Mouse (Mus musculus) kidney, postnatal 4 days (tissue): Measurements from ENCODE around the gene Prpf19.

Experiments
- DNase-seq, 2 experiments: peaks; one replicate each; pipeline ENCODE4 v3.0.0; 2021; ENCODE audit warnings: mixed read lengths in 2 of 2

Gene Prpf19

DNA sequence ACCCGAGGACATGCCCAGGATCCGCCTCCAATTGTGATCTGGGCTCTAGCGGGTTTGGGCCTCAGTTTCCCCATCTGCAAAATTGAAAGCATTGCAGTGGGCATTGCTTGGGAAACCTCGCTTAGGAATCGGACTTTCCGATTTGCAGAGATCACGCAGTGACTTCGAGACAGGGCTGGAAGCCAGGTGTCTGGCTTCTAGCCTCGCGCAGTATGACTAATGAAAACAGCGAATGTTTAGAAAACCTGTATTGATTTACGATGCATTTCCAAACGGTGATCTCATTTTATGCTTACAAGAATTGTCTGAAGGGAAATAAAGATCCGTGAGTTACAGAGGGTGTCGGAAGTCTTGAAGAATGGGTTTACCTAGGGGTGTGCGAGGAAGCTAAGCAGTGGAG, 677 bp downstream of the Prpf19 start:
- no peak for DNase-seq

DNA sequence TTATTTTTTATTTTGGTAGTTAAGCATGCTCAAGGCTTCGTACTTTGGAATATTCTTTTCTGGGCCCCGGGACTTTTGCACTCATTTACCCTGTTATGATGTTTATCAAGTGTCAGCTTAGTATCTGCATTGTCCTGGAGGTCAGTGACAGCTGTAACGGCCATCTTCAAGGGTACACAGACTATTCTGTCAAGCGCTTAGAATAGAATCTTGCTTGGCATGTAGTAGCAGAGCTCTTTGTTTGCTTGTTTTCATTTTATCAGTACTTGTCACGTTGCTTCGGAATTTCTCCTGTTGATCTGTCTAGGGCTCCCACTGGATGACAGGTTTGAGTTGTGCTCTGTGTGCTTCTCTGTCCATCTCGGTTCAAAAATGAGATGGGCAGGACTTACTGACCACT, 1.8 kb downstream of the Prpf19 start:
- DNase-seq: no peak

DNA sequence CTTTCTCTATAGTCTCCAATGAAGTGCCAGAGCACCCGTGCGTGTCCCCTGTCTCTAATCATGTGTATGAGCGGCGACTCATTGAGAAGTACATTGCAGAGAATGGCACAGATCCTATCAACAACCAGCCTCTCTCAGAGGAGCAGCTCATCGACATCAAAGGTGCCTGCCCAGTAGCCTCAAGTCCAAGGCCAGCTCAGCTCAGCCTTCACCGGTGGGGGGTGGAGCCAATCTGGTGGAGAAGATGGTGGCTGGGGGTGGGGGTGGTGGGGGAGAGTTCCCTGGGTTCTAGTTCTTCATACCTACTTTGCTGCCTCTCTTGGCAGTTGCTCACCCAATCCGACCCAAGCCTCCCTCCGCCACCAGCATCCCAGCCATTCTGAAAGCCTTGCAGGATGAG, 2.5 kb downstream of the Prpf19 start:
- no peak for DNase-seq

DNA sequence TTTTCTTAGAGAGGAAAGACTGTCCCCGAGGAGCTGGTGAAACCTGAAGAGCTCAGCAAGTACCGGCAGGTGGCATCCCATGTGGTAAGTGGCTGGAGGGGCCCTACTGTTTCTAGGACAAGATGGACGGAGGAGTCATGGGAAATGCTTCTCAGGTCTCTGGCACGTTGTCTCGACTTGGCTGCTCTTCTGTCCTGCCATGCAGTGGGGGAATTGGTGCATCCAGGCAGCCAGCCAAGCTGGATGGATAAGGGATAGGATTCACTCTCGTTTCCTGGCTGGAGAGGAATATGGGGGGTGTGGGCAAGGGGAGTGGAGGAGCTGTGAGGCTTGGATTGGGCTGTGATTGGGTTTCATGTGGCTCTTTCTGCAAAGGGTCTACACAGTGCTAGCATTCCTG, 5.3 kb downstream of the Prpf19 start:
- no peak for DNase-seq

DNA sequence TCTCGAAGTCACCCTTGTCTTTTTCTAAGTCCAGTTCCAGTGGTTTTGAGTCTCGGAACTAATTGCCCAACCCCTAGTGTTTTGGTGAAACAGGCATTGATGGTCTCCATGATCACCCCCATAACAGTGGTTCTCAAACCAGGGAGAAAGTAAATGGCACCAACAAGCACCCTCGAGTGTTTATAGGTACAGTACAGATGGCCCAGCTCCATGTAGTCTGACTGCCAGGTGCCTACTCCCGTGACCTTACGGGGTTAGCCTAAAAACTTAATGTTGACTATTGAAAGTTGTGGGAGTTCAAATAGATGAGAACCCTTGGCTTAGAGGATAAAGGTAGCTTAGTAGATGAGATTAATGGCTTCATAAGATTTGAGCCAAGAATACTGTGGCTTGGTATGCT, 6.0 kb downstream of the Prpf19 start:
- DNase-seq: no peak

DNA sequence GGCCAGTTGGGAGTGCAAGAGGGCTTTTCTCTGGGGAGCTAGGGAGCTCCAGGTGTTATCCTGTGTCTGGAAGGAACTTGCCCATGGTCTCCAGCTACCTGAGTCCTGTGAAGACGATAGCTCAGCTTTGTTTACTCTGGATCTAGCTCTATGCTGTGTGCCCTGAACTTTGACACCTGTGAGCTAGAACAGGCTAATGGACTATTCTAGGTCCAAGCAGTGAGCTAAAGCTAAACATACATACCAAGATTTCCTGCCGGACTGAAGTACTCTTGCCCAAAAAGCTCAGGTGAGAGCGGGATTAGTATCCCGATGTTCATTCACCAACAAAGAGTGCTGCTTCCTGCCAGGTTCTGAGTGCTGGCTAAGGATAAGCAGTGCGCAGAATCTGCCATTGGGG, 9.5 kb downstream of the Prpf19 start:
- no peak for DNase-seq

DNA sequence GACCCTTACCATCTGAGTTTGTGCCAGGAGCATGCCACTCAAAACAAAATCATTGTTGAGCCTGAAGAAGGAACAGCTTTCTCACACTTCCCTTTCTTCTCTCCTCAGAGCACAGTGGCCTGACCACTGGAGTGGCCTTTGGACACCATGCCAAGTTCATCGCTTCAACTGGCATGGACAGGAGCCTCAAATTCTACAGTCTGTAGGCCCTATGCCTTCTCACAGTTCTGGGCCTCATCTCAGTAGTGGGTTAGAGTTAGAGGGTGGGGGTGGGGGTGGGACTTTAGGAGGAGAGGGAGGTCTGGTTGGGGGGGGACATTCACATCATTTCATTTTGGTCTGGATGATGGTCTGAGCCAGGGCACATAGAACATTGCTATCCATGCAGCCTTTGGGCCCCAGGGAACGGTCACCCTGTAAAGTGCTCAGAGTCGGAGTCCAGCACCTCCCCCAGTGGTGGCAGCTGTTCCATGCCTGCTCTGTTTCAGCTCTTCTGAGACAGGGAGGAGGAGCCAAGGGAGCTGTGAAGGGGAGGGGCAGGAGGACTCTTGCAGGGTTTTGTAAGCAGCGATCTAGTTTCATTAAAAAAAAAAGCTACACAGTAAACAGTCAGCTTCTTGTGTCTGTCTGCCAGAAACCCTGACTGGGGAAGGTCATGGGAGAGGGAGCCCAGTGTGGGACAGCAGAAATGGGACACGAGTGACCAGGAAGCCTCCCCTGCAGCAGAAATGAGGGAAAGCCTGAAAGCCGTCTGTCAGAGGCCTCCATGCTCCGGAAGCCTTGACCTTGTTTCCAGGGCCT, 10.1 kb downstream of the Prpf19 start:
- peak; percentile 81 to 89 for DNase-seq

DNA sequence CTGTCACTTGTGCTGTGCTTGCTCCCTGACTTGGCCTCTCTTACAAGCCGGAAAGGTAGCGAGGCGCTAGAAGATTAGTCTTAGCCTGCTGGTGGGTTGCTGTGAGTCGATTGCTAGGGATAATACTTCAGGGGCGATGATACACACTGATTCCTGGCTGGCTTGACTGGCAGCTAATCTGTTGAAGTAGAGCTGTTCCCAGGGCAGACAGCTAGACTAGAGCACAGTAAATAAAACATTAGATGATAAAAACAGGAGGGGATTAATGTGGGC, 10.6 kb downstream of the Prpf19 start:
- DNase-seq: no peak

DNA sequence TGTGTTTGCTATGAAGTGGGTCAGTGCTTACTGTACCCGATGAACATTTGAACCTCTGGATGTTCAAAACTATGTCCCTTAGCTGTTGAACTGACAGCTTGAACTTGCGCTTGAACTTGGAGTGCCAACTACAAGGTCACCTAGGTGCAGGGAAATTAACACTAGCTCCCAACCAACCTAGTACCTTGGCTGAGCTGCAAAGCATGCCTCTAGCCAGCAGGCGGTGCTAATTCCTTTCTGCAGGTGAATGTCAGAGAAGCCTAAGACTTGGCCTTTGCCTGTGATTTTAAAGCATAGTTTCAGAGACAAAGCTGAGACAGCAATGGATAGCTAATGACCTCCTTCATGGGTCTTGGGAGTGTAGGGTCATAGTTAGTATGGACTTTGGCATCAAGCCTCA, 12.9 kb downstream of the Prpf19 start:
- peak; percentile 75 to 80 for DNase-seq

DNA sequence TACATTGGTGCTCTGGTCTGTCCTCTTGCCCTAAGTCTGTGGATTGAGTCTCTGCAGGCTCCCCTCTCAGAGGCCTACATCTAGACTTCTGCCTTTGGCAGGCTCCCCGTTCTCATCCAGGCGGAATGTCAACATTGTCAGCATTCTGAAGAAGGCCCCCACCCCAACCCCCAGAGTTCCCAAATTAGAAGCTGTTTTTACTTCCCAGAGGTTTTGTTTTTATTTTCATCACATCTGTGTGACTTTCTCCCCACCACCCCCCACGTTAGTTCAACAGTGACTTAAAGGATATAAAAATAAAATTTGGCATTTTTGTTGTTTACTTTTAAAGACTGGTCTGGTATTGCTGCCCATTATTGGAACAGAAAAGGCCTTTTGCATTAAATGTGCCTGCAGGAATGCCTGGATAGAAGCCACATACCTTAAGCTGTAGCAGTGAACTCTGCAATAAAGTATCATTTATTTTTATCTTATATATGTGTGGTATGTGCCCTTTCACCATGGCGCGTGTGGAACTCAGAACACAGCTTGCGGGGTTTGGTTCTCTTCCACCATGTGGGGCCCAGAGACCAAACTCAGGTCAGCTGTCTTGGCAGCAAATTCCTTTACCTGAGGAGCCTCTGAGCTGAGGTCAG, 14.2 kb downstream of the Prpf19 start:
- DNase-seq: peak; percentile 37 to 47

DNA sequence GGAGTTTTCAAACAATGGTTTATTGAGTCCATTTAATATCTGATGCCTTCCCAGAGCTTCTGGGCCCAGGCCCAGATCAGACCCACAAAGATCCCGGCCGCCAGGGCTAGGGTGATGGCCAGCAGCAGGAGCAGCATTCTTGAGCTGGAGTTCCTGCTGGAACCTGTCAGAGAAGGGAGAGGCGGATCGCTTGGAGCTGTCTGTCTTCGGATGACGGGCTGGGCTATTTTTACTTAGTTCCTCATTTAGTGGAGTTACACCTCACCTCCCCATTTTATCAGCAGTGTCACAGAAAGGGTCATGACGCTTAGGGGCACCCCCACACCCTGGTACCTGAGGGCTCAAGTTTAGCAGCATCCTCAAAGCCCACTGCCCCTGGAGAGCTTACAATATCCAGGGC, 19.3 kb downstream of the Prpf19 start:
- DNase-seq: peak; percentile 40 to 52

DNA sequence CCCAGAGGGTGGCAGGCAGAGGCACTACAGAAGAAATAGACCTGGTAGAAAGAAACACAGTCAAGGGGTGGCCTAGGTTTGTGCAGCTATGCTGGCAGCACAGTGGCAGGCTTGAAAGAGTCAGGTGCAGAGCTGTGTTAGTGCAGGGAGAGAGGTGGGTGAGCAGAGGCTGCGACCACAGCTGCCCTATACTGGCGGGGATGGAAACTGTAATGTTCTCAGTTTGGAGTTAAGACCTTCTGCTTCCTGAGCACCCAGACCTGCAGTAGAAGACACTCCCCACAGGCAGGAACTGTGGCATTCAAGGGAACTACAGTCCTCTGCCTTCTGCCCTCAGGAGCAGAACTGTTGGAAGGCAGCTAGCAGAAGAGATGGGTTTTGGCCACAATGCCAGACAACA, 19.8 kb downstream of the Prpf19 start:
- DNase-seq: no peak

DNA sequence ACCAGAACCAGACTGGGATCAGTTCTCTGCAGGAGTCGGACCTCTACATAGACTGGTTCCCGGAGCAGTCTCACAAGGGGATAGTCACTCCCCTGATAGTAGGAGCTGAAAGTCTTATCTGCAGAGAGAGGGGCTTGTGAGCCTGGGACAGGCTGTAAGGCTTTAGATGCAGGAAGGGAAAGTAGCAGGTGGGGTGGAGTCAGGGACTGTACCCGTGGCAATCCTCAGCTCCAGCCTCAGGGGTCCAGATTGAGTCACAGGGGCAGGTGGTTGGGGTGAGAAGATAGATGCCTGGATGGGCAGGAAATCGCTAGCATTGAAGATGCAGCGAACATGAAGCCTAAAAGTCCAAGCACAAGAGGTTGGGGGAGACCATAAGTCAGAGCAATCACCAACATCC, 21.5 kb downstream of the Prpf19 start:
- no peak for DNase-seq

DNA sequence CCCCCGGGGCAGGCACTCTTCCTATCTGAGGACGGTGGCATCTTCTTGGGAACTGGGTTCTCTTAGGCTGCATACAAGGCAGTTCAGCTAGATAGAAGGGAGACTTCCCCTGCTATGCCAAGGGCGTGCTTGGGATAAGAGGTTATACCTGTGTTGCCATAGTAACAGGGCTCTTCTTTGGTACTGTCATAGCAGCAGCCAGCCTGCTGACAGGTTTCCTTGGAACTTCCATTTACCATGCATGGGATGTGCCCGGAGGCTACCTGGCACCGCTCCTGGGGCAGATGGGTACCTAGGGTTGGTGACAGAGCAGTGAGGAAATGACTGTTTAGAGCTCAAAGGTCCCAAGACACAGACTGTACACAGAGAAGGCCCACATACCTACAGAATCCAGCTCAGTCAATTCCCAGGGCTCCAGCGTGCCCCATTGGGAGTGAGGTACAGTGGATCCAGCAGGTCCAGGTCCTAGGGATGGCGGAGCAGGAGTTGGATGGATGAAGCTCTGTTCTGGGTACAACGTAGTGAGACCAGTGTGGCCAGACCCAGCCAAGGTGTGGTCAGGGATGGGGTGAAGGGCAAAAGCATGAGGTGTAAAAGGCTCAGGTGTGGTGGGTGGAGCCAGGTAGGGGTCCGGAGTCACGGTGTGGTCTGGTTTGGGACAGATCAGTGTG, 23.4 kb downstream of the Prpf19 start:
- DNase-seq: no peak

DNA sequence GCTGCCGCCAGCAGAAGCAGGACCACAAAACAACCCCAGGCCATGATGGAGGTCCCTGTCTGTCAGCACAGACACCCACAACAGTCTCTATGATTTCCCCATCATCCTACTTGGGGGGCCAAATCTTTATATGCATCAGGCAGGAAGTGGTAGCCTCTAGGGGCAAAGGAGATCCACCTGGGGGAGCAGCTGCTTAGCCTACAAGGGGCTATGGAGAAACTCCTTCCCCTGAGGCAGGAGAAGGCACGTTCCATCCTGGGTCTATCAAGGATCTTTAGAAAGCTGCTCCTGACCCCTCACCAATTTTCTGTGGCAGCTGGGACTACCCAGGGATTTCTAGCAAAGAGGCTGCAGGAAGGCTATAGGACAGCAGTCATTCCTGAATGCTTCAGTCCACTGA, 25.5 kb downstream of the Prpf19 start, which contains the start of gene Zp1:
TSS of gene Zp1 (minus strand) at position 101 of the 400 bp plus-strand sequence.
- no peak for DNase-seq

DNA sequence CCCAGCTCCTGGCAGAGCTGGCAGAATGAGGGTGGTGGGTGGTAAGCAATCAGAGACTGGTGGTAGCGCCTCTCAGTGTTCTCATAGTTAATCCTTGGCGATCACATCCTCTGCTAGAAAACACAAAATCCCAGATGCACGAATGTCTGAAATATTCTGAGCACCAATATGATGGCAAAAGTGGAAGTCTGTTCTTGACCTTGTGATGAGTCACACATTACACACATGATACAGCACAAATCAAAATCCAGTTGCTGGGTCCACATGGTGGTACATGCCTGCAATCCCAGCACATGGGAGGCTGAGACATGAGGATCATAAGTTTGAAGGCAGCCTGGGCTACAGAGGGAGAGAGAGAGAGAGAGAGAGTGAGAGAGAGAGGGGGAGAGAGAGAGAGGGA, 26.0 kb downstream of the Prpf19 start:
- DNase-seq: no peak

DNA sequence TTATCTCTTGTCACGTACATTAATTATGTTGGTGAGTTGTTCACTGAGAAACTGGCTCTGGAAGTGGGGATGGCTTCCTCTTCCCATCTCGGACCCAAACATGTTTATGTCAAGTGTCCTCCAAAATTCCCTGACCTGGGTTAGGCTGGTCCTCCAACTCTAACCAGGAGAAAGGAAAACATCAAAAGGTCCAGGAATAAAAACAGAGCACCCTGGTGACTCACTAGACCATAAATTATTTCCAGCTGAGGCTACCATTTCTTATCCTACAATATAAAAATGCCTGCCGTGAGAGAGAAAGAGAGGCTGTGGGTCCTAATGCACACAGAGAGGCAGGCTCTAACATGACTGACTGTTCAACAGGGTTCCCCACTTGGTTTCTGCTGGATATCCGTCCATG, 29.2 kb downstream of the Prpf19 start:
- DNase-seq: no peak

DNA sequence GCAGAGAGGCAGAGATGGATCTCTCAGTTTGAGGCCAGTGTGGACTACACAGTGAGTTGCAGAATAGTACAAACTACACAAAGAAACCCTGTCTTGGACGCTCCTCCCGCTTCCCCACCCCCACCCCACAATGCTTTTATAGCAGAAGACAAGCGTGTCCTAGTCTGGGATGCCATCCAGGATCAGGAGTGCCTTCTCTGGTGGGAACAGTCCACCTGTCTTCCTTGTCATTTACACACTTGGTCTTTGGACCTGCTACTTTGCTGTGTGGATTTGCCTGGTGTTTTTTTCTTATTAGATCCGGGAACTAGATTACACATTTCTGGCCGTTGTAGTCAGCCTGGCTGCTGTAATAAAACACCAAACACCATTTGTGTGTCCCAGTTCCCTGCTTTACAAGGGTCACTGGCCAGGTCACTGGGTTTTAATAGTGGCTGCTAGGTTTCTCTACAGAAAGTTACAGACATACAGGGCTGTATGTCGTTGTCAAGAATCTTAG, 31.1 kb downstream of the Prpf19 start:
- peak in 1 of 2 experiments; percentile 57 for DNase-seq

DNA sequence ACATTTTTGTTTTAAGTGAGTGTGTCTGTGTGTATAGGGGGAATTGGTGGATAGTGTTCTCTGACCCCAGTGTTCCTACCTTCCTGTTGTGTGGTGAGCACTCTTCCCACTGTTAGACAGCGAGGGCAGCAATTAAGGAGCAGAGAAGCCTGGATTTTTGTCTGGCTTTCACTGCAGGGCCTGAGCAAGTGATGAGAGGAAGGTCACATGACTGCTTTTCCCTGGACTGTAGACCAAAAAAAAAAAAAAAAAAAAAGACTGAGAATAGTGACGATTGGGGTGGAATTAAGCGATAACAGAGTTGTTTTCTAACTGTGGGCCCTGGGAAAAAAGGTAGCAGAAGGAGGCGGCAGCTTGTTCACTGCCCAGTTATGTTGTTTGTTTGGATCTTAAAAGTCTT, 31.6 kb downstream of the Prpf19 start:
- no peak for DNase-seq

DNA sequence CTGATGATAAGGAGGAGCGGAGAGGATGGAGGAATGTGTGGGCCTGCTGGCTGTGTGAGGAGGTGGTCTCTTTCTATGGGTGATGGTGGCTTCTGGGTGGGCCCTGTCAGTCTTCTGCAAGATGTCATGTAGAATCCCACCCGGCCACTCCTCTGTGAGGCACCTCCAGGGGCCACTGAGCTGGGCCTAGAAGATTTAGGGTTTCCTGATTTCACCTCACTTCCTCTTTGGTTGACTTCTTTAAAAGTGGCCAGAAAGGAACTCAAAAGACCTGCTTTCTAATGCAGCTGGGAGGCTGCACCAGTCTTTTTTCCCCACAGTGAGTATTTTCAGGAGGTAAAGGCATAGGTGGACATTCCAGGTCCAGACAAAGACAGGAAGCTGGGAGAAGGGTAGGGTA, 35.6 kb downstream of the Prpf19 start:
- DNase-seq: no peak

DNA sequence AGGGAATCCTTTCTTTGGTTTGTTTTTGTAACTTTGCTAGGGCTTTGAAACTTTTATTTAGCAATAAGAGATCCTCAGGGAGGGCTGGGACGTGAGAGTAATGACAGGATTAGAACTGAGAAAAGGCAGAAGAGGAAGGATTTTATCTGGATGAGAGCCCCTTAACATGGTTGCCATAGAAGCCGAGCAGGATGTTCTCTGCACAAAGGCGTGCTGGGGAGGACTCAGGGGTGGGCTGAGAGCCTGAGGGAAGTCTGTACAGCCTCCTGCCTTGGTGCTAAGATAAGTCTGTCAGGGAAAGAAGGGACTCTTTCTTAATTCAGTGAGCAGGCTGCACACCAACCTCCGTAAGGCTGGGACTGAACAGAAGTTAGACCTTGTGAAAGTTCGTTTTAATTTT, 40.0 kb downstream of the Prpf19 start:
- no peak for DNase-seq

DNA sequence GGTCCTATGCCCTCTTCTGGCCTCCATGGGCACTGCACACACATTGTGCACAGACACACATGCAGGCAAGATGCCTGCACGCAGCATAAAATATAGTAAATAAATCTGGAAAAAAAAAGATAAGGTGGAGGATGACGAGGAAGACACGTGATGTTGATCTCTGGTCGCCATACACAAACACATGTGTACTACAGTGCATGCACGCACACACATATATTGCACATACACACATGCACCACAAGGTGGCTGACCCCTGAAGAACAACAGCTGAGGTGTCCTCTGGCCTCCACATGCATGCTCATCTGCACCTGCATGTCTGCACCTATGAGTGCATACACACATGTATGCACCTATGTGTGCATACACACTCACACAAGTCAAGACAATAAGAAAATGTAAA, 41.0 kb downstream of the Prpf19 start:
- DNase-seq: no peak

DNA sequence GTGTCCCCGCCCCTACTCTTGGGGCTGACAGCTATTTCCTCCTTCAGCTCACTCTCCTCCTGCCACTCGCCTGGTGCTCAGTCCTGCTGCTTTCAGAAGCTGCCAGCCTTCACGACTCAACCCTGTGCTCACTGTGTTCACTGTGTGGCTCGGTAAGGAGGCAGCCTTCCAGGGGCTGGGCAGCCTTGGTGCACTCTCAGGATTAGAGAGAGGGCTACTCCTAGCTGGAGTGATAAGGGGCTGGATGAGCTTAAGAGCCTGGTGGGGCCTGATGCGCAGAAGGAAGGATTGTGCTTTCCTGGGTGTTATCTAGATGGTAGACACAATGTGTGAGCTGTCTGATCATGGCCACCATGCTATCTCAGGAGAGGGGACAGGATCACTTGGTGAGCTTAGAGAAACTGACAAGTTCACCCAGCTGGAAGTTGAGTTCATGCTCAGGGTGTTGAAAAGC, 42.1 kb downstream of the Prpf19 start, which contains the start of gene Ptgdr2:
TSS of gene Ptgdr2 (plus strand) at position 51 of the 454 bp plus-strand sequence.
- DNase-seq: no peak

DNA sequence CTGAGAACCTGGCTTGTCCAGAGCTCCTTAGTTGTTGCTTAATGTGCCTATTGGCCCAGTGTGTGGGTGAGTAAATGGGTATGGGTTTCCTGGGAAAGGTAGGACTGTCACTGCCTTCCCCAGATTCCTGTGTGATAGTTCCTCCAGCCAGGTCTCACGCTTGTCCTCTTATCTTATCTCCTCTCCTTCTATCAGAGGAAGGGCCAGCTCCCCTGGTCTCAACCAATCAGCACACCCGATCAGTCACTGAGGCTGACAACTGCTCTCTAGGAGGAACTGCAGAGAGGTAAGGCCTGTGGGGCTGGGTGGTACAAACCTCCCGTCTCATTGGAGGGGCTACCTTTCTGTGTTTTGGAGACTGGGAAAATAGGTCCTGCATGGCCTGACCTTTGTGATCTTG, 43.7 kb downstream of the Prpf19 start:
- no peak for DNase-seq
